Mouse (Mus musculus) G1E (cell line): ENCODE measurements around the gene Apol10a.
"Not testable (repeated sequence)": the region's sequence is repeated elsewhere in the genome, so short reads cannot be mapped to it uniquely, and the experiment has no call there.

ENCODE experiments used
- CTCF ChIP-seq: IDR thresholded peaks from 2 replicates; pipeline ENCODE4 v1.5.1; 2012; ENCODE audit warnings: low read depth, low read length, inconsistent platforms, mixed read lengths
- GATA1 ChIP-seq: IDR thresholded peaks from 2 replicates; pipeline ENCODE4 v1.6.1; 2012; ENCODE audit warnings: borderline replicate concordance, low read length, inconsistent platforms, mixed read lengths
- GATA2 ChIP-seq: IDR thresholded peaks from 2 replicates; pipeline ENCODE4 v1.6.1; 2012; ENCODE audit warnings: low read depth, low read length, inconsistent platforms, borderline replicate concordance
- TAL1 ChIP-seq: conservative IDR thresholded peaks from 2 replicates; pipeline ENCODE4 v1.6.1; 2012; ENCODE audit warnings: low read depth, low read length, inconsistent platforms, mixed read lengths

DNA sequence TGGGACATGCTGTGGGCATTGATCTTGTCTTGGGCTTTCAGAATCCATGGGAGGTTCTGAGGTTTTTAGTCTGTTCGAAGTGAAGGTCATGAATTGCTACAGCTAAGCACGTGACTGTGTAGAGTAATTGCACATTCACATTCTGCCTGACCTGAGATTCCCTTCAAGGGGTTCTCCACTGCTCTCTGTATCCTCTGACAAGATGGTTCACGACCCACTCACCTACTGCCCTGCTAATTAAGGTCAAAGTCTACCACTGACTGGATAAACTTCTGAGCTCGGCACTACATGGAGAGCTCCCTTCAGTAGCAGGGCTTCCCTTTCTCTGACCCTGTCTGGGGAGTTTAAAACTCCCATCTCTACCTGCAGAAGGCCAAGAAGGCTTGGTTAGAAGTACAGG lies 43.7 kb downstream of the Apol10a start:
- not testable (repeated sequence) for TF ChIP-seq CTCF, GATA2, GATA1, TAL1
